Mouse (Mus musculus) 3134 (cell line): ENCODE data around the gene Tnfrsf8.
A peak's percentile ranks its signal among the peaks of the same experiment; 100 is the strongest.

Experiments
- DNase-seq: peaks from one replicate; pipeline ENCODE4 v3.0.0-alpha.2; 2011; ENCODE audit warnings: low spot score; ENCODE audit not compliant: insufficient read length; ENCODE audit errors: extremely low read depth

Gene Tnfrsf8

GRCm38 (mm10) chr4:145273923-145274322 lies 41.0 kb downstream of the Tnfrsf8 start:
- DNase-seq = no peak

DNA sequence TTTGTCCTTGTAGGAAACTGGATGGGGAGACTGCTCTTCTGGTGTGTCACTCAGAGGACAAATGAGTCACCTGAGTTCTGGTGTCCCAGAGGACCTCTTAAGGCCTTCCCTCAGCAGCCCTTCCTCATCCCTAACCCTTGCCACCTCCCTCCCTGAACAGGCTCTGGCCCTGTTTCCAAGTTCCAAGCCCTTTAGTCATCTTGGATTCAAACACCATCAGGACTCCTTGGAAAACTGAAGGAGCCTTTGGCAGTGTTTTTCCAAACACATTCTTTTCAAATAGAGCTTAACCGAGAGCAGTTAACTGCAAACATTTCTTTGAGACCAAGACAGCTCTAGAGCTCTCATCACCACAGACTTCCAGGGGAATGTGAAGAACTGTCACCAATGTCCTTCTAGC lies 42.2 kb downstream of the Tnfrsf8 start:
- DNase-seq = peak; percentile 88

GRCm38 (mm10) chr4:145271634-145272033 lies 43.3 kb downstream of the Tnfrsf8 start:
- no peak for DNase-seq

DNA sequence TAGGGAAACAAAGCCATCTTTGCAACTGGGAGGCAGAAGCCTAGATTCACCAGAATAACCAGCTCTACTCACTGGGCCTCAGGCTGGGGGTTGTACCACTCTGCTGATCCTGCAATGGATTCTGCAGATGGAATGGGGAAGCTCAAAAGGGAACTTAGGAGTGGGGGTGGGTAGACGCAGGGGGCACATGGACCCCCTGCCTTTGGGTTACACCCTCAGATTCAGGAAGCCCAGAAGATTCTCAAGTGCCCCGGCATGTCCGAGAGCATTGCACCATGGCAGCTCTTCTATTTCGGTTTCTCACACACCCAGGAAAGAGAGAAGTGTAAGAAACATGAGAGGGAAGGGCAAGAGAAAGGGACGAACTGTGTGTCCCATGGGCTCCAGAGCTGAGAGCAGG lies 44.8 kb downstream of the Tnfrsf8 start:
- DNase-seq = no peak

- DNase-seq = peak; percentile 80
Measured at GRCm38 (mm10) chr4:145267631-145268110, 47.3 kb downstream of the Tnfrsf8 start.

- no peak for DNase-seq
Measured at GRCm38 (mm10) chr4:145266505-145266904, 48.5 kb downstream of the Tnfrsf8 start.

GRCm38 (mm10) chr4:145264761-145265160 lies 50.2 kb downstream of the Tnfrsf8 start:
- no peak for DNase-seq

DNA sequence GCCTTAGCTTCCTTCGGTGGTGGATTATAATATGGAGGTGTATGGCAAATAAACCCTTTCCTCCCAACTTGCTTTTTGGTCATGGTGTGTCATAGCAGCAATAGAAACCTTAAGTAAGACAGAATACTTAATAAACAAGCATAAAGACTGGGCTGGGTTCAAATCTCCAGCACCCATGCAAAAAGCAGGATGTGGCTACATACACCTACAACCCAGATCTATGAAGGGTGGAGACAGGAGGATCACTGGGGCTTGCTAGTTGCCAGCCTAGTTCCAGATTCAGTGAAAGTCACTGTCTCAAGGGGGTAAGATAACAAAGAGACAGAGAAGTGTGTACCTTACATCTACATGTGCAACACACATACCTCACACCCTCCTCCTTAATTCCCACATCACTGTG lies 51.4 kb downstream of the Tnfrsf8 start:
- no peak for DNase-seq

GRCm38 (mm10) chr4:145260802-145261201 lies 54.2 kb downstream of the Tnfrsf8 start:
- no peak for DNase-seq

DNA sequence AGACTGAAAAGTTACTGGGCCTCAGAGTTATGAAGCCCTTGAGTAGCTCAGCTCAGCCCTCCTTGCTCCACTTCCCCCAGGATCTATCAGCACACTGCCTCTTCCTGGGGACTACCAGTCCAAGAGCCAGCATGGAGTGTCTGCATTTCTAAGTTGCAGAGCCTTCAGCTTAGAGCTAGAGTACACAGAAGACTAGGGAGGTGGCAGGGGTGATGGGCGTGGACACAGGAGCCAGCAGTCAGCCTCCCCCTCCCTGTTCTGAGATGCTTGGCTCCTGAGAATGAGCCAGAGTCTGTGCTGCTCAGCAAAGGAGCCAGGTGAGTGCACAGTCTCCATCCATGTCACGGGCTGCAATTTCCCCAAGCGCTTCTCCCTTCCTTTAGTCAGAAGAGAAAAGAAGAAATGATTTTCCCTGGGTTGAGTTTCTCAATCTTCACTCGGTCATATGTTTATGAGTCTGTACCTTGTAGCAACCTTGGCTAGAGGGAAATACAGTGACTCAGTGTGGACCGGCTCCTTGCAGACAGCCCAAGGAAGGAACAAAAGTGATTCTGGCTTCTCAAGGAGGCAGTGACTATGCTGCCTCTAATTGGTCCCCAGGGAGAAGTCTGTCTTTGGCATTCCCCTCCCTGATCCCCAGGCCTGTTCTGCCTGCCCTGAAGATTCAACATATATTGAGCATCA lies 57.1 kb downstream of the Tnfrsf8 start:
- peak; percentile 67 for DNase-seq

- no peak for DNase-seq
Measured at GRCm38 (mm10) chr4:145256144-145256543, 58.8 kb downstream of the Tnfrsf8 start.

- peak; percentile 73 for DNase-seq
Measured at GRCm38 (mm10) chr4:145254418-145254817, 60.5 kb downstream of the Tnfrsf8 start.

GRCm38 (mm10) chr4:145252611-145253010 lies 62.4 kb downstream of the Tnfrsf8 start:
- DNase-seq = no peak

DNA sequence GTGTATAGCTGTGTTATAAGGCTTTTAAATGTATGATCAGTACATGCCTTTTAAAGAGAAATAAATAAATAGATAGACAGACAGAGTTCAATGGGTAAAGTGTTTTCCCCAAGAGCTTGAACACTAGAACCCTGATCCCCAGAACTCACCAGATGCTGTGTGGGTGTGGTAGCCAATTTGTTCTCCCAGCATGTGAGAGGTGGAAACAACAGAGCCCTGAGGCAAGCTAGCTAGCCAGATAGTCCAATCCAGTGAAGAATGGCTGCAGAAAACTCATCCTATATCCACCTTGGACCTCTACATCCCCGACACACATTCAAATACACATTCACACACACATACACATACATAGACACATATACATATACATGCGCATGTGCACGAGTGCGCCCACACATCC lies 63.4 kb downstream of the Tnfrsf8 start:
- DNase-seq = no peak

GRCm38 (mm10) chr4:145250002-145250401 lies 65.0 kb downstream of the Tnfrsf8 start:
- DNase-seq = no peak

DNA sequence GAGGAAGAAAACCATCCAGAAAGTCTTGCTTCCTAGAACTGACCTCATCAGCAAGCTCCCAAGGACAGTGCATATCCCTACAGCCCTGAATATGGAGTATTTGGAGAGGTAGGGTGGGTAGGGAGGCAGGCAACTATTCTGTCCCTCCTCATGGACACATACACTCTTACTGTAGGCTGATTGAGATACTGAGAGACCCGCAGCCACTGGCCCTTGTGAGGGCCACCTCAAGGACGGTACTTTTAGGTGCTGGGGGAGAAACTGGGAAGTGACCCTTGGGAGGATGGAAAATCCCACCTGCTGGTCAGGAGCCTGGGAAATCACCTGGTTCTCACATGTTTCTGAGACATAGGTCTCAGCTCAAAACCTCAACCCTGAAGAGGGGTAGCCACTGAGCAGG lies 67.4 kb downstream of the Tnfrsf8 start:
- DNase-seq = no peak

GRCm38 (mm10) chr4:145246173-145247011 lies 68.6 kb downstream of the Tnfrsf8 start, which contains the start of gene Tnfrsf1b:
Tnfrsf1b (minus strand) TSS chr4:145246870.
- peak; percentile 85 for DNase-seq

GRCm38 (mm10) chr4:145245581-145245980 lies 69.4 kb downstream of the Tnfrsf8 start:
- no peak for DNase-seq

DNA sequence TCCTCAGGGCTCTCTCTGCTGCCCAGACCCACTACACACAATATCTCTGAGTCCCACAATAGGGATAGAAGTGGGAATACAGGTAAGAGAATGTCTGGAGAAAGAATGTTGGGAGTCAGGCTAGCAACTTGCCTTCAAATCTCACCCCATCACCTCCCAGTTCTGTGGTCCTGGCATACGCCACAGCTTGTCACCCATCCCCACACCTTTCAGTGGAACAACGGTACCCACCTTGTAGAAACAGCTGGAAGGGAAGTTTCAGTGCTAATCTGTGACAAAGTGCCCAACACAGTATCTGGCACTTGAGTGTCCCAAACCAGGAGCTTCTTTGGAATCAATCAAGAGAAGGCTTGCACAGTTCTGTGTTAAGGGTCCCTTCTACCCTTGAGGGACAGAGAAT lies 70.3 kb downstream of the Tnfrsf8 start:
- DNase-seq = no peak

DNA sequence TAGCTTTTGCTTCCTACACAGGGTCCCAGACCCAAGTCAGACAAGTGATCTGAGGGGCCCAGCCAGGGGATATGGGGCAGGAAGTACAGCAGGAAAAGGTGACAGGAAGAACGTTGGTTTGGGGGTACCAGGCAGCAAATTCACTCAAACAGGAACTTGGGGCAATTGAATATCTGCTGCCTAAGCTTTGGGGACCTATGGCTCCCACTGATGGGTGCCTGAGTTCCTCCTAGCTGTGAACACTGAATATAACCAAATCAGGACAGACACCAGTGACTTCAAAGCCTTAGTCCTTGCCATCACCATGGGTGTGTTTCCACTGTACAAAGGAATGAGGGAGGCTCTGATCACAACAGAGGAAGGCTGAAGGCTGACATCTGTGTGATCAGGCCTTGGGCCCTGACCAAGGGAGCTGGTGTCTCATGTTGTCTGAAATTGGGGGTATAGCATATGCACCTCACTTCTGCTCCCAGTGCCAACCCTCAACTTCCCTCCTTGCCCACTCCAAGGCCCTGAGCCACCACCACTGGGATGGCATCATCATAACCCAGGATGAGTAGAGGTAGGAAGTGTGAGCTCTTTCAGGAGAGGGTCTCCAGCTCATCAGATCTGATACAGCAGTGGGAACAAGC lies 72.1 kb downstream of the Tnfrsf8 start:
- DNase-seq = no peak

GRCm38 (mm10) chr4:145240723-145241231 lies 74.2 kb downstream of the Tnfrsf8 start:
- peak; percentile 53 for DNase-seq
